Mouse (Mus musculus): ENCODE measurements at regions not wholly inside any gene's neighbourhood (a gene's known extent, or its start where the extent isn't known, plus 50 kb on each side); places are given as distances from the start of the nearest gene placed in this dataset.

DNA sequence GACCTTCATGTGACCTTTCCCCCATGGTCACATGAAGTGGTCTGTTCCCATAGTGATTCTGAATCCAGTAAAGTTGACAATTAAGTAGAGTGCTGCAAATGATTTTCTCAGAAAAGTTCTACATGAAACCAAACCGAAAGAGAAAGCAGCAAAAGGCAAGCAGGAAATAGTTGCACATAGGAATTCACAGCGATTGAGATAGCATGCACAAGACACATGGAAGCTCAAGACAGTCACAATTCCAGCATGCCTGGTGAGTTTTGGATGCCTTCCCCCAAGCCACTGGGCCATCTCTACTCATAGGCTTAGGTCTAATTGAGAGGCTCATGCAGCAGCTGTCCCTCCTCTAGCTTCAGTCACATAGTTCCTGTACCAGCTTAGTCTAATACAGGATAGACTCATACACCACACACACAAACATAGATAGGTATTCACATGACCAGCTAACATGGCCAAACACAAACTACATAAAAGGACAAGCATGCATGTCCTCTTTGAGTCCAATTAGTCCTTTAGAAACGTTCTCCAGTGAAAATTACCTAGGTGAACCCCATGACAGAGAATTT, 721.8 kb downstream of the Gsdmc2 start:
- TF ChIP-seq POLR2A (IDR thresholded peaks at IDR 0.05; ENCODE audit: control insufficient read depth, extremely low read depth, insufficient read depth, low read length, poor library complexity): no peak
- TF ChIP-seq CTCF (IDR thresholded peaks at IDR 0.05; ENCODE audit: borderline replicate concordance, control insufficient read depth, extremely low read depth, insufficient read depth, low read length, poor library complexity): no peak
